Mouse (Mus musculus) small intestine, adult 10 weeks (tissue): ENCODE measurements around the gene Ergic1. TPM values are rescaled to one million over a fixed set of nuclear protein-coding genes. Genes with fewer than 3 reads are reported as not detected.

Source experiments
- polyA plus RNA-seq: library from polyadenylated mRNA; stranded (reverse); fragments of 350-450 nt; fragmentation: Illumina TruSeq; extraction: RNeasy Lipid Tissue Mini Kit (QIAGEN cat#74804); gene quantifications from one replicate; pipeline ENCODE4 v1.2.3, GENCODE M21; 2014; ENCODE audit warnings: low replicate concordance

Ergic1 gene
- polyA plus RNA-seq, result 19.3 TPM

DNA sequence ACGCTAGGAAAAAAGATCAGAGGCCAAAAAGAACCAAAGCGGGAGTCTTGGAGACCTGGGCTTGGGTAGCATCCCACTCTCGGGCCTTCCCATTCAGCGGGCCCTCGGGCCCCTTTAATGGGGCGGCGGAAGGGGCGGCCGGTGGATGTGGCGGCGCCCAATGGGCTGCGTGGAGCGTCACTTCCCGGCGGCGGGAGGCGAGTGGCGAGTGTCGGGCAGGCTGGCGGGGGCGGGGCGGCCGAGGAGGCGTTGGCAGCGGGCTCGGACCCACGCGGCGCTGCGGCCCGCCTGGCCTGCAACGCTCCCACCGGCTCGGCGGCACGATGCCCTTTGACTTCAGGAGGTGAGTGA lies at the start of gene Ergic1:
Ergic1 (plus strand) TSS at position 200 of the 351 bp plus-strand sequence.

DNA sequence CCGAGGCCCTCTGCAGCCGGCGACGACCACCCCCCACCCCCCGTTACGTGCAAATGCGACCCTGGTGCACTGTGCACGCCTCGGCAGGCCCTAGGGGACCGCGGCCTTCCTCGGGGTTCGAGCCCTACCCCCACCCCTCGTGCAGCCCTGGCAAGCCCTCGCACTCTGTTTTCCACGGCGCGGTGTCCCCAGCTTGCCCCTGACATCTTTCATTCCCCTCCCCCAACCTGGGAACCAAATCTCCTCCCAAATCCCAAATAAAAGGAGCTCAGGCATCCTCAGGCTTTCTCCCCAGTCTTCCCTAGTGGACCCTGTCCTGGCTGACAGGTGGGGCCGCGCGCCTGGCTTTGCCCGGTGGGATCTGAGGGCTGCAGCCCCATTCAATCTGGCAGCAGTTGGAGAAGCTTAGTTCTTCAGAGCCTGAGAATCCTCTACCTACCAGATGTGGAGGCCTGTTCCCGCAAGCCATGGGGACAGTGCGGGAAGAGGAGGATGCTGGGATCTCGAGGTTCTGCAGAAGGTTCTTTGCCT lies 427 bp downstream of the Ergic1 start, which contains the start of gene Dusp1:
Dusp1 (minus strand) TSS at position 478 of the 531 bp plus-strand sequence.

DNA sequence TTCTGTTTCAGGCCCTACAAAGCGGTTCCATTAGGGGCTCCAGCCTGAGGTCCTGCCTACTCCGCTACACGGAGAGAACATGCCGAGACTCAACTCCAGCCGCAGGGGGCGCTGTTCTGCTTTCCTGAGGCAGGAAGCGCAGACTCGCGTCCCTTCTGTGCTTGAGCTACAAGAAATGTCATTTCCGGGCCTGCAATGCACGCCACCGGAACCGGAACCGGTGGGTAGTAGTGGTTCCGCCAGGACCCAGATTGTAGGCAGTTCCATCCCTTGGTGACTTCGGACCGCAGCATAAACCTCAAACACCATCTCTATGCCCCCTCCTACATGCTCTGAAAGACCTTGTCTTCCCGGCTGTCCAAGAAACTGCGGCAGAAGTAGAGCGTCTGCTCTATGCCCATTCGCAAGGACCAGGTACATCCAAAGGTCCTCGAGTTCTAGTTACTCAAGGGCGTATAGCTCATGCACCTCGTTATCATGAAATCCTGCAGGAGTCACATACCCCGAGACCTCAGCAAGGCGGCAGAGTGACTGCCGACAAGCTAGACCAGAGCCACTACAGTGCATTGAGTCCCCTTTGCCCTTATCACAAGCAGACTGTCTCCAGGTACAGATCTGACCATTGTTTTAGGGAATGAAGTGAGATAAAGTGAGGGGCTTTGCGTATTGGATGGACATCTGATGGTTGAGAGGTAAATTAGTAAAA lies 101.8 kb downstream of the Ergic1 start, which contains the start of gene Atp6v0e:
Atp6v0e (plus strand) TSS at position 254 of the 706 bp plus-strand sequence.

Other genes starting within 250 kb of the Ergic1 start
- 1.2 TPM for gene Neurl1b, start 146.7 kb upstream of the Ergic1 start, polyA plus RNA-seq
- 15.2 TPM for gene Dusp1, start 639 bp downstream of the Ergic1 start, polyA plus RNA-seq
- gene Atp6v0e, start 101.7 kb downstream of the Ergic1 start, polyA plus RNA-seq, result 46.3 TPM
- 52.1 TPM for gene Crebrf, start 154.2 kb downstream of the Ergic1 start, polyA plus RNA-seq
- gene Bnip1, start 219.6 kb downstream of the Ergic1 start, polyA plus RNA-seq, result 17.1 TPM